Mouse (Mus musculus) midbrain, embryonic 10.5 days (tissue): Measurements from ENCODE around the gene Asphd2. TPM values are rescaled to one million over a fixed set of nuclear protein-coding genes. Genes with fewer than 3 reads are reported as not detected.

Experiments
- DNase-seq: peaks from one replicate; pipeline ENCODE4 v3.0.0-alpha.2; 2017; ENCODE audit warnings: low spot score
- H3K27ac ChIP-seq: fragments of 300-500 bp; sonication (generic); replicated peaks from 2 replicates; pipeline ENCODE4 v1.5.1; 2016; ENCODE audit warnings: mild to moderate bottlenecking
- H3K27me3 ChIP-seq: fragments of 300-500 bp; sonication (generic); 2 replicates; pipeline ENCODE4 v1.6.1; 2016; ENCODE audit warnings: low read depth, mild to moderate bottlenecking; ENCODE audit not compliant: poor library complexity, severe bottlenecking
- H3K36me3 ChIP-seq: fragments of 300-500 bp; sonication (generic); 2 replicates; pipeline ENCODE4 v1.6.1; 2016; ENCODE audit warnings: mild to moderate bottlenecking, moderate library complexity
- H3K4me1 ChIP-seq: fragments of 300-500 bp; sonication (generic); 2 replicates; pipeline ENCODE4 v1.6.1; 2016
- H3K4me3 ChIP-seq: fragments of 300-500 bp; sonication (generic); 2 replicates; pipeline ENCODE4 v1.5.1; 2016; ENCODE audit warnings: mild to moderate bottlenecking, moderate library complexity
- H3K9me3 ChIP-seq: fragments of 300-500 bp; sonication (generic); replicated peaks from 2 replicates; pipeline ENCODE4 v1.6.1; 2016; ENCODE audit warnings: mild to moderate bottlenecking
- WGBS: fragments of 180-500 bp; shearing (Covaris S2); methylation state at CpG from one replicate; pipeline ENCODE4 v1.1.7; 2016; 5-methylcytosine and 5-hydroxymethylcytosine counted together
- polyA plus RNA-seq: library from polyadenylated mRNA; unstranded; fragments of >200 nt; fragmentation: Nextera tagmentation; extraction: Ambion mirVana; gene quantifications from 2 replicates; pipeline ENCODE4 v1.2.1, GENCODE M21; 2016

Asphd2 gene
- polyA plus RNA-seq, 1 experiment from 2014 or later, result 17.7 TPM

GRCm38 (mm10) chr5:112367929-112368328 is 26.7 kb downstream of the Asphd2 start:
- peaks cover 44% of the 10 kb centered on the region for H3K4me1 ChIP-seq
- DNase-seq, result no peak
- no peak overlapping the region for H3K27ac ChIP-seq
- 93% methylated on average over 12 of the region's 12 CpGs for WGBS
- H3K4me3 ChIP-seq, result no peak overlapping the region
- no peaks in the 10 kb centered on the region for H3K9me3 ChIP-seq
- peaks cover 85% of the 10 kb centered on the region for H3K36me3 ChIP-seq
- H3K27me3 ChIP-seq, result peaks cover 18% of the 10 kb centered on the region

GRCm38 (mm10) chr5:112367338-112367737 is 27.3 kb downstream of the Asphd2 start:
- Histone ChIP-seq H3K9me3 (no peaks in the 10 kb centered on the region), H3K36me3 (peaks cover 87% of the 10 kb centered on the region), H3K27ac (no peak overlapping the region), H3K4me1 (peaks cover 39% of the 10 kb centered on the region), H3K27me3 (peaks cover 18% of the 10 kb centered on the region), H3K4me3 (no peak overlapping the region)
- 91% methylated on average over 4 of the region's 4 CpGs for WGBS
- DNase-seq, result no peak

- peaks cover 34% of the 10 kb centered on the region for H3K4me1 ChIP-seq
- 91% methylated on average over 6 of the region's 6 CpGs for WGBS
- peaks cover 18% of the 10 kb centered on the region for H3K27me3 ChIP-seq
- H3K9me3 ChIP-seq, result no peaks in the 10 kb centered on the region
- peaks cover 92% of the 10 kb centered on the region for H3K36me3 ChIP-seq
- no peak overlapping the region for H3K4me3 ChIP-seq
- DNase-seq, result no peak
- no peak overlapping the region for H3K27ac ChIP-seq
Measured at GRCm38 (mm10) chr5:112366879-112367278, 27.8 kb downstream of the Asphd2 start.

GRCm38 (mm10) chr5:112364184-112364797 is 30.4 kb downstream of the Asphd2 start:
- Histone ChIP-seq H3K4me1 (peaks cover 8% of the 10 kb centered on the region), H3K36me3 (peaks cover 83% of the 10 kb centered on the region), H3K9me3 (no peaks in the 10 kb centered on the region), H3K27ac (peak overlapping the region; percentile 2; the same call in 1 of the 2 replicates), H3K27me3 (peaks cover 8% of the 10 kb centered on the region; the same call in 1 of the 2 replicates), H3K4me3 (no peak overlapping the region)
- DNase-seq, result no peak
- 70% methylated on average over 10 of the region's 10 CpGs for WGBS

- Histone ChIP-seq H3K4me3 (no peak overlapping the region), H3K4me1 (peaks cover 7% of the 10 kb centered on the region; the same call in 1 of the 2 replicates), H3K27ac (no peak overlapping the region), H3K36me3 (peaks cover 83% of the 10 kb centered on the region), H3K27me3 (no peaks in the 10 kb centered on the region), H3K9me3 (no peaks in the 10 kb centered on the region)
- 95% methylated on average over 3 of the region's 3 CpGs for WGBS
- DNase-seq, result no peak
Measured at GRCm38 (mm10) chr5:112360077-112360476, 34.6 kb downstream of the Asphd2 start.

GRCm38 (mm10) chr5:112359520-112359919 is 35.1 kb downstream of the Asphd2 start:
- H3K4me3 ChIP-seq, result no peak overlapping the region
- no peak for DNase-seq
- H3K36me3 ChIP-seq, result peaks cover 83% of the 10 kb centered on the region
- H3K9me3 ChIP-seq, result no peaks in the 10 kb centered on the region
- H3K4me1 ChIP-seq, result peaks cover 7% of the 10 kb centered on the region; the same call in 1 of the 2 replicates
- no peak overlapping the region for H3K27ac ChIP-seq
- 90% methylated on average over 4 of the region's 4 CpGs for WGBS
- H3K27me3 ChIP-seq, result no peaks in the 10 kb centered on the region

- Histone ChIP-seq H3K27me3 (no peaks in the 10 kb centered on the region), H3K4me3 (no peak overlapping the region), H3K4me1 (peaks cover 7% of the 10 kb centered on the region; the same call in 1 of the 2 replicates), H3K36me3 (peaks cover 84% of the 10 kb centered on the region), H3K9me3 (no peaks in the 10 kb centered on the region), H3K27ac (no peak overlapping the region)
- DNase-seq, result no peak
- 94% methylated on average over 9 of the region's 9 CpGs for WGBS
Measured at GRCm38 (mm10) chr5:112356322-112356721, 38.3 kb downstream of the Asphd2 start.

- no peak for DNase-seq
- peaks cover 86% of the 10 kb centered on the region for H3K36me3 ChIP-seq
- H3K27me3 ChIP-seq, result no peaks in the 10 kb centered on the region
- H3K27ac ChIP-seq, result no peak within 1 kb of the TSS
- no peaks in the 10 kb centered on the region for H3K9me3 ChIP-seq
- H3K4me3 ChIP-seq, result no peak within 1 kb of the TSS
- H3K4me1 ChIP-seq, result peaks cover 7% of the 10 kb centered on the region; the same call in 1 of the 2 replicates
- 65% methylated on average over 13 of the region's 13 CpGs for WGBS
Measured at GRCm38 (mm10) chr5:112355910-112356309, 38.8 kb downstream of the Asphd2 start, which contains the start of gene Gm6583. Gm6583 (minus strand) TSS chr5:112356033.

GRCm38 (mm10) chr5:112355493-112355892 is 39.2 kb downstream of the Asphd2 start:
- no peak for DNase-seq
- Histone ChIP-seq H3K4me1 (peaks cover 7% of the 10 kb centered on the region; the same call in 1 of the 2 replicates), H3K9me3 (no peaks in the 10 kb centered on the region), H3K27ac (no peak overlapping the region), H3K27me3 (no peaks in the 10 kb centered on the region), H3K4me3 (no peak overlapping the region), H3K36me3 (peaks cover 90% of the 10 kb centered on the region)
- 84% methylated on average over 6 of the region's 6 CpGs for WGBS

- peaks cover 89% of the 10 kb centered on the region for H3K36me3 ChIP-seq
- peaks cover 23% of the 10 kb centered on the region for H3K4me1 ChIP-seq
- H3K4me3 ChIP-seq, result no peak overlapping the region
- H3K9me3 ChIP-seq, result no peaks in the 10 kb centered on the region
- H3K27ac ChIP-seq, result no peak overlapping the region
- no peak for DNase-seq
- WGBS, result 94% methylated on average over 8 of the region's 8 CpGs
- H3K27me3 ChIP-seq, result no peaks in the 10 kb centered on the region
Measured at GRCm38 (mm10) chr5:112349169-112349568, 45.5 kb downstream of the Asphd2 start.

- Histone ChIP-seq H3K36me3 (peaks cover 62% of the 10 kb centered on the region), H3K27ac (no peak overlapping the region), H3K4me1 (peaks cover 49% of the 10 kb centered on the region), H3K4me3 (no peak overlapping the region), H3K9me3 (no peaks in the 10 kb centered on the region), H3K27me3 (no peaks in the 10 kb centered on the region)
- WGBS, result 87% methylated on average over 16 of the region's 16 CpGs
- DNase-seq, result no peak
Measured at GRCm38 (mm10) chr5:112346211-112346965, 48.3 kb downstream of the Asphd2 start.

GRCm38 (mm10) chr5:112344092-112344960 is 50.3 kb downstream of the Asphd2 start:
- Histone ChIP-seq H3K36me3 (peaks cover 59% of the 10 kb centered on the region), H3K4me3 (peak overlapping the region; percentile 80; the same call in 1 of the 2 replicates), H3K27me3 (no peaks in the 10 kb centered on the region), H3K27ac (no peak overlapping the region), H3K9me3 (no peaks in the 10 kb centered on the region), H3K4me1 (peaks cover 55% of the 10 kb centered on the region)
- 90% methylated on average over 6 of the region's 6 CpGs for WGBS
- DNase-seq, result no peak
